Mouse (Mus musculus) forebrain, embryonic 16.5 days (tissue): ENCODE data around the gene Trio. TPM values are rescaled to one million over a fixed set of nuclear protein-coding genes. Genes with fewer than 3 reads are reported as not detected.

Experiments
- ATAC-seq: fragments of 200-750 bp; cut with Nextera tagmentation; 2 replicates; pipeline ENCODE4 v1.8.0; 2017; ENCODE audit warnings: mild to moderate bottlenecking, moderate library complexity
- H3K27ac ChIP-seq: fragments of 300-500 bp; sonication (generic); 2 replicates; pipeline ENCODE4 v1.5.1; 2014; ENCODE audit warnings: low read length, control low read depth
- H3K27me3 ChIP-seq: fragments of 300-500 bp; sonication (generic); replicated peaks from 2 replicates; pipeline ENCODE4 v1.6.1; 2014; ENCODE audit warnings: low read length; ENCODE audit not compliant: control insufficient read depth, insufficient read depth
- H3K36me3 ChIP-seq: fragments of 300-500 bp; sonication (generic); 2 replicates; pipeline ENCODE4 v1.6.1; 2014; ENCODE audit not compliant: control insufficient read depth, insufficient read depth
- H3K4me1 ChIP-seq: fragments of 300-500 bp; sonication (generic); replicated peaks from 2 replicates; pipeline ENCODE4 v1.6.1; 2014; ENCODE audit warnings: low read length; ENCODE audit not compliant: control insufficient read depth, insufficient read depth
- H3K4me2 ChIP-seq: fragments of 300-500 bp; sonication (generic); 2 replicates; pipeline ENCODE4 v1.6.1; 2014; ENCODE audit warnings: mild to moderate bottlenecking, low read length, control low read depth
- H3K4me3 ChIP-seq: fragments of 300-500 bp; sonication (generic); replicated peaks from 2 replicates; pipeline ENCODE4 v1.5.1; 2014; ENCODE audit warnings: mild to moderate bottlenecking, low read length, control low read depth
- H3K9ac ChIP-seq: fragments of 300-500 bp; sonication (generic); replicated peaks from 2 replicates; pipeline ENCODE4 v1.6.1; 2014; ENCODE audit warnings: low read depth, low read length, control low read depth
- H3K9me3 ChIP-seq: fragments of 300-500 bp; sonication (generic); 2 replicates; pipeline ENCODE4 v1.6.1; 2016; ENCODE audit warnings: low read length; ENCODE audit not compliant: control insufficient read depth
- WGBS: fragments of 180-500 bp; shearing (Covaris S2); extraction: QIAGEN DNeasy Blood & Tissue Kit; methylation state at CpG from one replicate; pipeline ENCODE4 v1.1.7; 2014; 5-methylcytosine and 5-hydroxymethylcytosine counted together
- polyA plus RNA-seq: library from polyadenylated mRNA; unstranded; fragments of >200 nt; fragmentation: Nextera tagmentation; extraction: Ambion mirVana; gene quantifications from 2 replicates; pipeline ENCODE4 v1.2.1, GENCODE M21; 2015

Trio gene
- polyA plus RNA-seq, 1 experiment from 2014 or later = 42.6 TPM

GRCm38 (mm10) chr15:27898795-27899406 is 126.7 kb downstream of the Trio start:
- Histone ChIP-seq H3K27ac (no peak overlapping the region), H3K4me1 (peaks cover 7% of the 10 kb centered on the region), H3K36me3 (peaks cover 25% of the 10 kb centered on the region), H3K9me3 (no peaks in the 10 kb centered on the region), H3K4me3 (no peak overlapping the region), H3K27me3 (no peaks in the 10 kb centered on the region), H3K4me2 (no peak overlapping the region), H3K9ac (no peak overlapping the region)
- 86% methylated on average over 6 of the region's 6 CpGs for WGBS
- no peak for ATAC-seq

- H3K4me3 ChIP-seq = no peak overlapping the region
- no peak overlapping the region for H3K4me2 ChIP-seq
- H3K27ac ChIP-seq = no peak overlapping the region
- peaks cover 20% of the 10 kb centered on the region for H3K36me3 ChIP-seq
- ATAC-seq = no peak
- no peak overlapping the region for H3K9ac ChIP-seq
- no peaks in the 10 kb centered on the region for H3K9me3 ChIP-seq
- H3K4me1 ChIP-seq = peaks cover 6% of the 10 kb centered on the region; the same call in 1 of the 2 replicates
- WGBS = 62% methylated on average over 12 of the region's 12 CpGs
- no peaks in the 10 kb centered on the region for H3K27me3 ChIP-seq
Observed at GRCm38 (mm10) chr15:27894112-27894511, 131.5 kb downstream of the Trio start.

- no peaks in the 10 kb centered on the region for H3K27me3 ChIP-seq
- no peak overlapping the region for H3K27ac ChIP-seq
- WGBS = 37% methylated on average over 5 of the region's 5 CpGs
- no peak overlapping the region for H3K4me2 ChIP-seq
- no peaks in the 10 kb centered on the region for H3K9me3 ChIP-seq
- peaks cover 6% of the 10 kb centered on the region; the same call in 1 of the 2 replicates for H3K4me1 ChIP-seq
- H3K36me3 ChIP-seq = peaks cover 16% of the 10 kb centered on the region
- no peak; the same call in 1 of the 2 replicates for ATAC-seq
- H3K9ac ChIP-seq = no peak overlapping the region
- no peak overlapping the region for H3K4me3 ChIP-seq
Observed at GRCm38 (mm10) chr15:27892029-27892428, 133.6 kb downstream of the Trio start.

GRCm38 (mm10) chr15:27890666-27891065 is 135.0 kb downstream of the Trio start:
- Histone ChIP-seq H3K4me2 (no peak overlapping the region), H3K27ac (no peak overlapping the region), H3K36me3 (peaks cover 13% of the 10 kb centered on the region), H3K4me3 (no peak overlapping the region), H3K9ac (no peak overlapping the region), H3K27me3 (no peaks in the 10 kb centered on the region), H3K4me1 (peaks cover 6% of the 10 kb centered on the region; the same call in 1 of the 2 replicates), H3K9me3 (no peaks in the 10 kb centered on the region)
- no peak for ATAC-seq
- WGBS = 99% methylated on average over 5 of the region's 5 CpGs

- peaks cover 13% of the 10 kb centered on the region for H3K36me3 ChIP-seq
- no peaks in the 10 kb centered on the region for H3K27me3 ChIP-seq
- ATAC-seq = no peak
- no peaks in the 10 kb centered on the region for H3K9me3 ChIP-seq
- 47% methylated on average over 12 of the region's 13 CpGs for WGBS
- peaks cover 6% of the 10 kb centered on the region; the same call in 1 of the 2 replicates for H3K4me1 ChIP-seq
- H3K4me2 ChIP-seq = no peak overlapping the region
- H3K9ac ChIP-seq = no peak overlapping the region
- no peak overlapping the region for H3K4me3 ChIP-seq
- no peak overlapping the region for H3K27ac ChIP-seq
Observed at GRCm38 (mm10) chr15:27888153-27888552, 137.5 kb downstream of the Trio start.

GRCm38 (mm10) chr15:27886992-27887391 is 138.7 kb downstream of the Trio start:
- no peak for ATAC-seq
- H3K9ac ChIP-seq = no peak overlapping the region
- H3K4me3 ChIP-seq = no peak overlapping the region
- H3K9me3 ChIP-seq = no peaks in the 10 kb centered on the region
- 83% methylated on average over 6 of the region's 6 CpGs for WGBS
- H3K27me3 ChIP-seq = no peaks in the 10 kb centered on the region
- H3K4me1 ChIP-seq = peaks cover 2% of the 10 kb centered on the region; the same call in 1 of the 2 replicates
- no peak overlapping the region for H3K27ac ChIP-seq
- no peak overlapping the region for H3K4me2 ChIP-seq
- H3K36me3 ChIP-seq = peaks cover 13% of the 10 kb centered on the region

- 71% methylated on average over 17 of the region's 17 CpGs for WGBS
- H3K36me3 ChIP-seq = peaks cover 9% of the 10 kb centered on the region; the same call in 1 of the 2 replicates
- peak; percentile 72 for ATAC-seq
- no peaks in the 10 kb centered on the region for H3K4me1 ChIP-seq
- H3K9ac ChIP-seq = no peak overlapping the region
- no peak overlapping the region for H3K4me3 ChIP-seq
- H3K9me3 ChIP-seq = no peaks in the 10 kb centered on the region
- H3K27ac ChIP-seq = 0 out of 2 replicates have a peak overlapping the region, but pooled peaks have one; percentile 26
- no peaks in the 10 kb centered on the region for H3K27me3 ChIP-seq
- H3K4me2 ChIP-seq = no peak overlapping the region
Observed at GRCm38 (mm10) chr15:27884347-27885250, 141.0 kb downstream of the Trio start.

GRCm38 (mm10) chr15:27883881-27884280 is 141.8 kb downstream of the Trio start:
- H3K9me3 ChIP-seq = no peaks in the 10 kb centered on the region
- no peaks in the 10 kb centered on the region for H3K27me3 ChIP-seq
- no peak overlapping the region for H3K9ac ChIP-seq
- ATAC-seq = peak; percentile 11; the same call in 1 of the 2 replicates
- no peak overlapping the region for H3K4me2 ChIP-seq
- H3K27ac ChIP-seq = 0 out of 2 replicates have a peak overlapping the region, but pooled peaks have one; percentile 9
- no peak overlapping the region for H3K4me3 ChIP-seq
- no peaks in the 10 kb centered on the region for H3K4me1 ChIP-seq
- H3K36me3 ChIP-seq = peaks cover 9% of the 10 kb centered on the region; the same call in 1 of the 2 replicates
- WGBS = 73% methylated on average over 3 of the region's 3 CpGs

- WGBS = 91% methylated on average over 14 of the region's 14 CpGs
- H3K4me1 ChIP-seq = no peaks in the 10 kb centered on the region
- H3K4me3 ChIP-seq = no peak overlapping the region
- H3K27me3 ChIP-seq = no peaks in the 10 kb centered on the region
- no peak overlapping the region for H3K4me2 ChIP-seq
- no peak overlapping the region for H3K9ac ChIP-seq
- no peak for ATAC-seq
- no peaks in the 10 kb centered on the region for H3K9me3 ChIP-seq
- peaks cover 6% of the 10 kb centered on the region; the same call in 1 of the 2 replicates for H3K36me3 ChIP-seq
- H3K27ac ChIP-seq = no peak overlapping the region
Observed at GRCm38 (mm10) chr15:27882898-27883297, 142.8 kb downstream of the Trio start.
